Mouse (Mus musculus) WW6 (cell line): ENCODE results near the gene Gm5849.
"Not testable (repeated sequence)": the region's sequence is repeated elsewhere in the genome, so short reads cannot be mapped to it uniquely, and the experiment has no call there.

Experiments used
- DNase-seq: peaks from one replicate; pipeline ENCODE4 v3.0.0-alpha.2; 2013; ENCODE audit warnings: low read depth, low spot score

The Gm5849 gene

DNA sequence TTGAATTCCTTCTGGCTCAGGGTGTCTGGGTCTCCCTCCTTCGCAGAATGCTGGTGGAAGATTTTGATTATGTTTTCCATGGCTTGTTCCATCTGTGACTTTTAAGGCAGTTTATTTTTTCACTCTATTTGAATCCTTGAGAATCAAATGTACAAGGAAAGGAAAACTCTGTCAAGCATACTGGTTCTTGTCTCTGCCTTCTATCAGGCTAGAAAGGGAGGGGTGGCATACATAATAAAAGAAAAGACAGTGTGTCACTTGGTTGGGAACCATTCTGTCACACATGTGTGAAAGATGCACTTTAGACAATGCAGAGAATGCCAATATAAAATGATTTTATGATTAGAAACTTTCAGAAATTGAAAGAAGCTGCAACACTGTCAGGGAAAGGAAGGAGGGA is at the start of gene Gm5849:
TSS of gene Gm5849 (minus strand) at position 101 of the 400 bp plus-strand sequence.
- not testable (repeated sequence) for DNase-seq

DNA sequence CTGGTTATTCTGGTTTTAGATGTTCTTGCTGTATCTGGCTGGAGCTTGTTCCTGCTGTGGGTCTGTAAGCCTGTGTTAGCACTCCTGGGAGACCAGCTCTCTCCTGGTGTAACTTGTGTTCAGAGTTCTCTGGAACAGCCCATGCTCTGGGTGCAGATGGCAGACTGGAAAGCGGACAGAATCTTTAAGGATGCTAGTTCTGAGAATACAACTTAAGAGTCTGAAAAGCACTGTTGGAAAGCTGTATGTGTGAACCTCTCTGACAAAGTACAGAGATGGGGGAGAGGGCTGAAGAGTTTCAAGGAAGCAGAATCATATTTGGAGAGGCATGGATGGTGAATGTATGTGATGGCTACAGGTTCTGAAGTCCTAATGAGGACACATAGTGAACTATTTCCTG is 28.0 kb downstream of the Gm5849 start:
- no peak for DNase-seq

- no peak for DNase-seq
Observed at GRCm38 (mm10) chr3:90726606-90727005, 51.1 kb downstream of the Gm5849 start, which contains the start of gene Pglyrp4. Gene Pglyrp4, plus strand, starts transcription at chr3:90726906.
